12 mouse cellular contexts compared by ENCODE assay signal in genomic region chr8:115522527-115522926, GRCm38 (mm10).
A peak's percentile ranks its signal among the peaks of the same experiment; 100 is the strongest.
DNase-seq lines count a peak whose midpoint lies in the region; ATAC-seq and TF ChIP-seq lines count a peak whose summit lies in the region.
"Had no signal": no experiment of that assay in that cellular context is flagged by ENCODE, and none has a peak within 500 bp of the region (broad histone marks: within the 10 kb centered on the region; RNA-seq: fewer than 3 reads in every experiment).

No protein-coding gene starts in this region.

- no peak overlapping the region for H3K9ac ChIP-seq in kidney, embryonic 16.5 days (replicated peaks; ENCODE audit: low read length)
- H3K9ac ChIP-seq in intestine, embryonic 14.5 days (ENCODE audit: low read length) = no peak overlapping the region
- no peak overlapping the region for H3K9ac ChIP-seq in stomach, embryonic 14.5 days (replicated peaks; ENCODE audit: low read depth, low read length)
- H3K9ac ChIP-seq in forebrain, embryonic 13.5 days = no peak overlapping the region
- H3K9ac ChIP-seq: limb, embryonic 13.5 days had no signal

- peak; percentile 31; the same call in 1 of the 2 replicates for ATAC-seq in kidney, embryonic 16.5 days (ENCODE audit: low FRiP score, low TSS enrichment)
- peak; percentile 81 for ATAC-seq in intestine, embryonic 14.5 days (replicated peaks; ENCODE audit: low FRiP score, low TSS enrichment, low read depth)
- ATAC-seq in stomach, embryonic 14.5 days (ENCODE audit: insufficient number of reproducible peaks, insufficient read depth, low FRiP score, low read depth) = peak; percentile 67; the same call in 1 of the 2 replicates
- ATAC-seq in forebrain, embryonic 13.5 days = no peak
- ATAC-seq: Patski had no signal

- no peak overlapping the region for H3K27ac ChIP-seq in kidney, embryonic 16.5 days (ENCODE audit: low read length)
- H3K27ac ChIP-seq in intestine, embryonic 14.5 days (ENCODE audit: low read depth) = no peak overlapping the region
- no peak overlapping the region for H3K27ac ChIP-seq in stomach, embryonic 14.5 days (ENCODE audit: low read length)
- no peak overlapping the region for H3K27ac ChIP-seq in thymus, adult 2 months (ENCODE audit: control insufficient read depth, insufficient read depth, low read length)
- H3K27ac ChIP-seq in forebrain, embryonic 13.5 days = no peak overlapping the region
- H3K27ac ChIP-seq: limb, embryonic 13.5 days had no signal

- no peak overlapping the region for H3K4me2 ChIP-seq in kidney, embryonic 16.5 days (replicated peaks; ENCODE audit: low read depth, low read length)
- no peak overlapping the region for H3K4me2 ChIP-seq in intestine, embryonic 14.5 days (ENCODE audit: low read length)
- no peak overlapping the region for H3K4me2 ChIP-seq in stomach, embryonic 14.5 days (replicated peaks; ENCODE audit: low read depth, low read length)
- no peak overlapping the region for H3K4me2 ChIP-seq in forebrain, embryonic 13.5 days
- H3K4me2 ChIP-seq: limb, embryonic 13.5 days had no signal

- TF ChIP-seq CTCF in thymus, adult 2 months (IDR thresholded peaks at IDR 0.05; ENCODE audit: borderline replicate concordance, control insufficient read depth, extremely low read depth, insufficient read depth, low read length, poor library complexity) = no peak

- H3K9me3 ChIP-seq in kidney, embryonic 16.5 days (ENCODE audit: low read length) = no peaks in the 10 kb centered on the region
- no peaks in the 10 kb centered on the region for H3K9me3 ChIP-seq in intestine, embryonic 14.5 days (ENCODE audit: control insufficient read depth, low read length)
- H3K9me3 ChIP-seq in stomach, embryonic 14.5 days (ENCODE audit: control insufficient read depth, low read depth, low read length) = no peaks in the 10 kb centered on the region
- no peaks in the 10 kb centered on the region for H3K9me3 ChIP-seq in forebrain, embryonic 13.5 days (replicated peaks)
- H3K9me3 ChIP-seq: limb, embryonic 13.5 days had no signal

- 75% methylated on average over 5 of the region's 5 CpGs for WGBS in kidney, embryonic 16.5 days
- 68% methylated on average over 5 of the region's 5 CpGs for WGBS in intestine, embryonic 14.5 days
- WGBS in stomach, embryonic 14.5 days = 70% methylated on average over 5 of the region's 5 CpGs
- 89% methylated on average over 5 of the region's 5 CpGs for WGBS in thymus, adult 2 months
- WGBS in forebrain, embryonic 13.5 days = 76% methylated on average over 5 of the region's 5 CpGs

- no peak overlapping the region for H3K4me3 ChIP-seq in kidney, embryonic 16.5 days (ENCODE audit: low read length)
- H3K4me3 ChIP-seq in intestine, embryonic 14.5 days (ENCODE audit: low read depth, low read length) = no peak overlapping the region
- H3K4me3 ChIP-seq in stomach, embryonic 14.5 days (ENCODE audit: low read depth, low read length) = no peak overlapping the region
- H3K4me3 ChIP-seq in thymus, adult 2 months (ENCODE audit: control insufficient read depth, insufficient read depth, low read length) = no peak overlapping the region
- H3K4me3 ChIP-seq in forebrain, embryonic 13.5 days = no peak overlapping the region
- H3K4me3 ChIP-seq: limb, embryonic 13.5 days had no signal

- TF ChIP-seq POLR2A in thymus, adult 2 months (IDR thresholded peaks at IDR 0.05; ENCODE audit: control insufficient read depth, extremely low read depth, insufficient read depth, low read length, poor library complexity) = no peak

- DNase-seq in kidney, adult 18-20 months = no peak
- no peak for DNase-seq in intestine, embryonic 14.5 days (ENCODE audit: low spot score)
- peak; percentile 25 to 35 for DNase-seq in lung, adult 18-20 months
- DNase-seq in thymus, adult 2 months = no peak
- DNase-seq: gastrocnemius, postnatal 14 days; spleen, adult 18-20 months; thymus, postnatal 25 days had no signal

- H3K27me3 ChIP-seq in kidney, embryonic 16.5 days (ENCODE audit: insufficient read depth, low read length) = no peaks in the 10 kb centered on the region
- H3K27me3 ChIP-seq in intestine, embryonic 14.5 days (replicated peaks; ENCODE audit: control insufficient read depth, insufficient read depth, low read length) = no peaks in the 10 kb centered on the region
- H3K27me3 ChIP-seq in stomach, embryonic 14.5 days (ENCODE audit: control insufficient read depth, insufficient read depth, low read length) = no peaks in the 10 kb centered on the region
- no peaks in the 10 kb centered on the region for H3K27me3 ChIP-seq in thymus, adult 2 months (ENCODE audit: control insufficient read depth, insufficient read depth, low read length)
- no peaks in the 10 kb centered on the region for H3K27me3 ChIP-seq in forebrain, embryonic 13.5 days
- H3K27me3 ChIP-seq: limb, embryonic 13.5 days; Patski had no signal

- H3K36me3 ChIP-seq in kidney, embryonic 16.5 days (ENCODE audit: insufficient read depth, low read length) = no peaks in the 10 kb centered on the region
- H3K36me3 ChIP-seq in intestine, embryonic 14.5 days (ENCODE audit: control insufficient read depth, insufficient read depth, low read length) = no peaks in the 10 kb centered on the region
- H3K36me3 ChIP-seq in stomach, embryonic 14.5 days (ENCODE audit: control insufficient read depth, insufficient read depth, low read length) = no peaks in the 10 kb centered on the region
- H3K36me3 ChIP-seq in thymus, adult 2 months (ENCODE audit: control insufficient read depth, insufficient read depth, low read length) = no peaks in the 10 kb centered on the region
- H3K36me3 ChIP-seq in forebrain, embryonic 13.5 days (ENCODE audit: poor library complexity, severe bottlenecking) = no peaks in the 10 kb centered on the region
- H3K36me3 ChIP-seq: limb, embryonic 13.5 days had no signal

- no peaks in the 10 kb centered on the region for H3K4me1 ChIP-seq in kidney, embryonic 16.5 days (ENCODE audit: insufficient read depth, low read length)
- H3K4me1 ChIP-seq in intestine, embryonic 14.5 days (replicated peaks; ENCODE audit: control insufficient read depth, insufficient read depth, low read length) = no peaks in the 10 kb centered on the region
- H3K4me1 ChIP-seq in stomach, embryonic 14.5 days (ENCODE audit: control insufficient read depth, insufficient read depth, low read length) = no peaks in the 10 kb centered on the region
- no peaks in the 10 kb centered on the region for H3K4me1 ChIP-seq in thymus, adult 2 months (replicated peaks; ENCODE audit: control insufficient read depth, insufficient read depth, low read length)
- no peaks in the 10 kb centered on the region for H3K4me1 ChIP-seq in forebrain, embryonic 13.5 days
- H3K4me1 ChIP-seq: limb, embryonic 13.5 days had no signal

Comparison
In these comparisons a context has a peak if more than half of its experiments do, and no peak if none do; other contexts are left out.
1. DNase-seq: peak in lung, adult 18-20 months (2 of 2); none in kidney, adult 18-20 months (single experiment), intestine, embryonic 14.5 days (single experiment) and thymus, adult 2 months (single experiment).